Mouse (Mus musculus) hindbrain, embryonic 15.5 days (tissue): Measurements from ENCODE around the gene Gm36028. TPM values are rescaled to one million over a fixed set of nuclear protein-coding genes. Genes with fewer than 3 reads are reported as not detected.

ENCODE experiments used
- ATAC-seq: fragments of 200-750 bp; cut with Nextera tagmentation; 2 replicates; pipeline ENCODE4 v1.8.0; 2017; ENCODE audit warnings: low read depth, moderate number of reproducible peaks, moderate TSS enrichment; ENCODE audit not compliant: low FRiP score
- H3K27ac ChIP-seq: fragments of 300-500 bp; sonication (generic); replicated peaks from 2 replicates; pipeline ENCODE4 v1.5.1; 2015; ENCODE audit warnings: mild to moderate bottlenecking, inconsistent platforms
- H3K27me3 ChIP-seq: fragments of 300-500 bp; sonication (generic); 2 replicates; pipeline ENCODE4 v1.6.1; 2015; ENCODE audit warnings: control low read depth, inconsistent platforms
- H3K36me3 ChIP-seq: fragments of 300-500 bp; sonication (generic); 2 replicates; pipeline ENCODE4 v1.6.1; 2015; ENCODE audit warnings: control low read depth, inconsistent platforms
- H3K4me1 ChIP-seq: fragments of 300-500 bp; sonication (generic); replicated peaks from 2 replicates; pipeline ENCODE4 v1.6.1; 2015; ENCODE audit warnings: control low read depth, inconsistent platforms
- H3K4me2 ChIP-seq: fragments of 300-500 bp; sonication (generic); 2 replicates; pipeline ENCODE4 v1.6.1; 2015; ENCODE audit warnings: moderate library complexity, mild to moderate bottlenecking, inconsistent platforms
- H3K4me3 ChIP-seq: fragments of 300-500 bp; sonication (generic); 2 replicates; pipeline ENCODE4 v1.5.1; 2015; ENCODE audit warnings: mild to moderate bottlenecking, inconsistent platforms
- H3K9ac ChIP-seq: fragments of 300-500 bp; sonication (generic); 2 replicates; pipeline ENCODE4 v1.6.1; 2015; ENCODE audit warnings: inconsistent platforms
- H3K9me3 ChIP-seq: fragments of 300-500 bp; sonication (generic); 2 replicates; pipeline ENCODE4 v1.6.1; 2016; ENCODE audit warnings: control low read depth, inconsistent platforms
- whole genome bisulfite sequencing: fragments of 180-500 bp; shearing (Covaris S2); methylation state at CpG from one replicate; pipeline ENCODE4 v1.1.7; 2015; 5-methylcytosine and 5-hydroxymethylcytosine counted together
- polyA plus RNA-seq: library from polyadenylated mRNA; unstranded; fragments of >200 nt; fragmentation: Nextera tagmentation; extraction: Ambion mirVana; gene quantifications from 2 replicates; pipeline ENCODE4 v1.2.1, GENCODE M21; 2015

Gene Gm36028
- polyA plus RNA-seq, 1 experiment from 2014 or later: 0.27 TPM

DNA sequence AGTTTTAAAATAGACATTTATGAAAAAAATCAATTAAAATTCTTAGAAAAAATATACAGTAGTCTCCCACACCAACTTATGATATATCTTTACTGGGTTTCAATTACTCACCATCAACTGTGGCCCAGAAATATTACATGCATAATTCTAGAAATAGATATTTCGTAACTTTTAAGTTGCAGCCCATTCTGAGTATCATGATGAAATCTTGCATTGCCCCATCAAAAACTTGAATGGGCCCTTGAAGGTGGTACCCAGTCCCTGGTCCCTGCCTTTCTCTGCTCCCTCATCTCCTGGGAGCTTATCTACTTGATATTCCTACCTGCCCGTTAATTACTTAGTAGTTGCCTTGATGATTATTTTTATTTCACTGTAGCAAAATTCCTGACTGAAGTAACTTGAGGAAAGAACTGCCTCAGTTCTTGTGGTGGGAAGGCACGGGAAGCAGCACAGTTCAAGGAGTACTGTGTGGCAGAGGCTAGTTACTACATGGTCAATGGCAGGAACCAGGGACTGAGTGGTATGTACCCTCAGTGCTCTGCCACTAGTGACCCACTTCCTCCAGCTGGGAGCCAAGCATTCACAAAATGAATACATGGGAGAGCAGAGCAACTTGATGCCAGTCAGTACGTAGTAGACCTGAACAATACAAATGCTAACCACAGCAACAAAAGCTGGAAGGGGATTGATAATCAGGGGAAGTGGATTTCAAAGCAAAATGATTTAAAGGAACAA lies 13.7 kb upstream of the Gm36028 start:
- 0 out of 2 replicates have a peak, but pooled peaks have one; percentile 48 for ATAC-seq
- WGBS: 78% methylated on average over 4 of the region's 4 CpGs
- Histone ChIP-seq H3K4me1 (peaks cover 37% of the 10 kb centered on the region), H3K27ac (no peak overlapping the region), H3K27me3 (no peaks in the 10 kb centered on the region), H3K36me3 (peaks cover 20% of the 10 kb centered on the region), H3K4me3 (no peak overlapping the region), H3K9ac (no peak overlapping the region), H3K4me2 (no peak overlapping the region), H3K9me3 (no peaks in the 10 kb centered on the region)

DNA sequence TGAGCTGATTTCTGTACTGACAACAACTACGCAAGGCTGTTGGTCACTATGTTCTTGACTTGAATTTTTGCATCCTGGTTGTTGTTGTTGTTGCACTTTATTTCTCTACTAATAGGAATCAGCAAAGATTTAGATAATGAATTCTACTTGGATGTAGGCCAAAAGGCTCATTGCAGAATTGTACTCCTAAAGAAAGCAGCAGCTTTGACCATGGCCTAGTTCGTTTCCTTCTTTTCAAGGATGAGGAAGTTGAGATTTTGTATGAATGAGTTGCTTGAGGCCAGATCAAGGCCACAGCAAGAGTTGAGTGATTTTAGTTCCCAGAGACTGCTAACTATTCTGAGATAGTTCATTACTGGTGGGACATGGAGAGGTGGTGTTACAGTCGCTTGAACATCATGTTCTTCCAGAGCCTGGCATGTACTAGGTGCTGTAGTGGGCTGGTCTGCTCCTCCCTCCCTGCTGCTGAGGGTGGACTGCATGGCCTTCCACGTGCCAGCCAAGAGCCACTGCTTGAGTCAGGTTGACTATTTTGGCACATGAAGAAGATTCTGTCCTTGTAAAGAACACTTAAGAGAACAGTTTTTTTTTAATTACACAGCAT lies 10.3 kb upstream of the Gm36028 start:
- WGBS: 72% methylated on average over 4 of the region's 4 CpGs
- H3K4me1 ChIP-seq: peaks cover 38% of the 10 kb centered on the region
- H3K9me3 ChIP-seq: no peaks in the 10 kb centered on the region
- no peak overlapping the region for H3K4me3 ChIP-seq
- H3K4me2 ChIP-seq: peak overlapping the region; percentile 75
- H3K36me3 ChIP-seq: no peaks in the 10 kb centered on the region
- H3K27me3 ChIP-seq: no peaks in the 10 kb centered on the region
- ATAC-seq: no peak
- no peak overlapping the region for H3K27ac ChIP-seq
- H3K9ac ChIP-seq: 0 out of 2 replicates have a peak overlapping the region, but pooled peaks have one; percentile 16

GRCm38 (mm10) chr16:37869470-37870231 lies 8.7 kb upstream of the Gm36028 start:
- Histone ChIP-seq H3K27me3 (no peaks in the 10 kb centered on the region), H3K27ac (peak overlapping the region; percentile 99), H3K9ac (peak overlapping the region; percentile 93), H3K4me2 (peak overlapping the region; percentile 75), H3K36me3 (no peaks in the 10 kb centered on the region), H3K4me1 (peaks cover 31% of the 10 kb centered on the region), H3K9me3 (no peaks in the 10 kb centered on the region), H3K4me3 (peak overlapping the region; percentile 90)
- no peak for ATAC-seq
- 28% methylated on average over 4 of the region's 4 CpGs for WGBS

- Histone ChIP-seq H3K4me1 (peaks cover 30% of the 10 kb centered on the region), H3K36me3 (no peaks in the 10 kb centered on the region), H3K4me3 (peak overlapping the region; percentile 90), H3K9ac (peak overlapping the region; percentile 93), H3K9me3 (no peaks in the 10 kb centered on the region), H3K27me3 (no peaks in the 10 kb centered on the region), H3K4me2 (peak overlapping the region; percentile 75), H3K27ac (peak overlapping the region; percentile 99)
- peak; percentile 80 for ATAC-seq
- WGBS: under 1% methylated on average over 78 of the region's 87 CpGs
Observed at GRCm38 (mm10) chr16:37868506-37869469, 7.8 kb upstream of the Gm36028 start.

GRCm38 (mm10) chr16:37867791-37868505 lies 7.0 kb upstream of the Gm36028 start, which contains the start of gene Lrrc58:
Gene Lrrc58 (plus strand): TSS chr16:37868389.
- WGBS: under 1% methylated on average over 84 of the region's 86 CpGs
- peak; percentile 96 for ATAC-seq
- H3K36me3 ChIP-seq: no peaks in the 10 kb centered on the region
- H3K27me3 ChIP-seq: no peaks in the 10 kb centered on the region
- H3K4me1 ChIP-seq: peaks cover 30% of the 10 kb centered on the region
- H3K4me2 ChIP-seq: peak within 1 kb of the TSS; percentile 75
- H3K9me3 ChIP-seq: no peaks in the 10 kb centered on the region
- peak within 1 kb of the TSS; percentile 93 for H3K9ac ChIP-seq
- H3K4me3 ChIP-seq: peak within 1 kb of the TSS; percentile 90
- peak within 1 kb of the TSS; percentile 99 for H3K27ac ChIP-seq

- ATAC-seq: no peak
- 84% methylated on average over 9 of the region's 9 CpGs for WGBS
- no peaks in the 10 kb centered on the region for H3K9me3 ChIP-seq
Observed at GRCm38 (mm10) chr16:37865841-37866240, 4.9 kb upstream of the Gm36028 start.

DNA sequence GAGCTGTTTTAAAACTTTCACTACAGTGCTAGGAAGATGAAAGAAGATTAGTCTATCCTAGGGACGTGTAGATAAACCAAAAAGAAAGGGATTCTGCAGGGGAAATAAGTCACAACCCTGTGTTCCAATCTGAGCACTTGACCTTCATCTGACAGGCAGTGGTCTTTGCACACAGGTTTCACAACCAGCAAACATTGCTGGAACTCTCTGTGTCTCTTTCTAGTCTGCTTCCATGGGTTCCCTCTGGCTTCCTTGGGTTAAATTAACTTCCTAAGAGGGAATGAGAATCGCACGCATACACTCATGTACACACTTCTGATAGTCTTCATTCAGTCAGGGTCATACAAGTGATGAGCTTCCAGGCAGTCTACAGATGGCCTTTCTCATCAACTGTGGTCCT lies 2.9 kb upstream of the Gm36028 start:
- no peaks in the 10 kb centered on the region for H3K27me3 ChIP-seq
- no peaks in the 10 kb centered on the region for H3K9me3 ChIP-seq
- no peaks in the 10 kb centered on the region for H3K36me3 ChIP-seq
- no peak overlapping the region for H3K4me2 ChIP-seq
- H3K27ac ChIP-seq: no peak overlapping the region
- no peak for ATAC-seq
- WGBS: 86% methylated on average over 3 of the region's 3 CpGs
- no peak overlapping the region for H3K9ac ChIP-seq
- no peak overlapping the region for H3K4me3 ChIP-seq
- H3K4me1 ChIP-seq: peaks cover 5% of the 10 kb centered on the region

More at GRCm38 (mm10) chr16:37865841-37866240, 4.9 kb upstream of the Gm36028 start:
- no peaks in the 10 kb centered on the region for H3K27me3 ChIP-seq
- no peak overlapping the region for H3K9ac ChIP-seq
- H3K36me3 ChIP-seq: no peaks in the 10 kb centered on the region
- peaks cover 18% of the 10 kb centered on the region for H3K4me1 ChIP-seq
- H3K4me2 ChIP-seq: no peak overlapping the region
- no peak overlapping the region for H3K27ac ChIP-seq
- H3K4me3 ChIP-seq: no peak overlapping the region

DNA sequence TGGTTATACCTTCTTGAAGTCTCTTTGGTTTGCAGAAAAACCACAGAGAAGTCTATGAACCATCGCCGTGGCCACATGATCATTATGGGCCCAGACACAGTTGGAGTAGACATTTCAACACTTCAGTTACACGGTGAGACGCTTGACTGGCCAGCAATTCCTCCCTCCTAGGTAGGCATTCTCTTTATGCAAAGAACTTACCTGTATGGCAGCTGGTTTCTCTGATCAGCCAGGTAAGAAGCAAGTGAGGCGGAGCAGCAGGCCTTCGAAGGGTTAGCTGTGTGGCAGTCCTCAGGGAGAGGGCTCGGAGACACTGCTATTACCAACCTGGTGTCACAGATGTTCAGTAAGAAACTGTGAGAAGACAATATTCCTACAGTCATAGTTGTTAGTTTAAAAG lies 733 bp downstream of the Gm36028 start:
- 79% methylated on average over 7 of the region's 7 CpGs for WGBS

GRCm38 (mm10) chr16:37857495-37857894 lies 3.5 kb downstream of the Gm36028 start:
- H3K36me3 ChIP-seq: no peaks in the 10 kb centered on the region
- 51% methylated on average over 8 of the region's 8 CpGs for WGBS
- no peaks in the 10 kb centered on the region for H3K9me3 ChIP-seq
- no peak overlapping the region for H3K9ac ChIP-seq
- H3K4me3 ChIP-seq: no peak overlapping the region
- 0 out of 2 replicates have a peak, but pooled peaks cover 4% of the 10 kb centered on the region for H3K4me1 ChIP-seq
- H3K27ac ChIP-seq: no peak overlapping the region
- H3K27me3 ChIP-seq: no peaks in the 10 kb centered on the region
- no peak for ATAC-seq
- H3K4me2 ChIP-seq: no peak overlapping the region

More for the DNA sequence above, 733 bp downstream of the Gm36028 start:
- Histone ChIP-seq H3K4me1 (no peaks in the 10 kb centered on the region), H3K4me2 (no peak overlapping the region), H3K36me3 (no peaks in the 10 kb centered on the region), H3K27ac (no peak overlapping the region), H3K4me3 (no peak overlapping the region), H3K9ac (no peak overlapping the region), H3K9me3 (no peaks in the 10 kb centered on the region), H3K27me3 (no peaks in the 10 kb centered on the region)
- ATAC-seq: no peak

GRCm38 (mm10) chr16:37856327-37856726 lies 4.6 kb downstream of the Gm36028 start:
- Histone ChIP-seq H3K36me3 (no peaks in the 10 kb centered on the region), H3K9me3 (no peaks in the 10 kb centered on the region), H3K27me3 (no peaks in the 10 kb centered on the region), H3K9ac (no peak overlapping the region), H3K4me2 (no peak overlapping the region), H3K4me1 (0 out of 2 replicates have a peak, but pooled peaks cover 4% of the 10 kb centered on the region), H3K27ac (no peak overlapping the region), H3K4me3 (no peak overlapping the region)
- ATAC-seq: no peak
- 74% methylated on average over 3 of the region's 3 CpGs for WGBS
